Mouse (Mus musculus) heart, adult 8-10 months (tissue): ENCODE measurements around the gene Rasl11a. TPM values are rescaled to one million over a fixed set of nuclear protein-coding genes. Genes with fewer than 3 reads are reported as not detected.
"Not testable (repeated sequence)": the region's sequence is repeated elsewhere in the genome, so short reads cannot be mapped to it uniquely, and the experiment has no call there.

Experiments used
- DNase-seq: peaks from one replicate; pipeline ENCODE4 v3.0.0; 2022; ENCODE audit warnings: low spot score
- total RNA-seq, 4 experiments: library from RNA; stranded (reverse); gene quantifications; 2 replicates each; pipeline ENCODE4 v1.2.4; 2022

Gene Rasl11a
- total RNA-seq, 4 experiments from 2014 or later: 1.3 to 2.6 (median 2.0) TPM

GRCm38 (mm10) chr5:146892904-146893303, 48.0 kb downstream of the Rasl11a start:
- no peak for DNase-seq

DNA sequence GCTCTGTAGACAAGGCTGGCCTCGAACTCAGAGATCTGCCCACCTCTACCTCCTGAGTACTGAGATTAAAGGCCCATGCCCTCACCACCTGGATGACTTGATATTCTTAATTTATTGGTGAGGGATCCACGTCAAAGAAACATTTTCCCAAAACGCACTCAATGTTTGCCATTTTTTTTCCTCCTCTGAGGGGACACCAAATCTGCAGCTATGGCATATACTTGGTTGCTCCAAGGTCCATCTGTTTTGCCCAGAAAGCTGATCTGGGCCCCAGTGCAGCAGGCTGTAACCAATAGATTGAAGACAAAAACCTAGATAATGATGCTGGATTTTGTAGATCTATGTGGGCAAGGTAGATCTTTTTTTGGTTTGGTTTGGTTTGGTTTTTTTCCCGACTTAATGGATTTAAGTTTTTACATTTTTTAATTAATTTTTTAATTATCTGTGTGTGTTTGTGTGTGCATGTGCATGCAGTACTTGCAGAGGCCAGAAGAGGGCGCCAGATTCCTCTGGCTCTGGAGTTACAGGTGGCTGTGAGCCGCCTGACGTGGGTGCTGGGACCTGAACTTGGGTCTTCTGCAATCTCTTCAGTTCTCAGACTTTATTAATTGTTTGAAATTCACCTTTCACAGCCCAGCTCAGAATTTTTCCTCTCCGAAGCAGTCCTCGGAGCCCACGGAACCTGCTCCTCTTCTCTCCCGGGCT, 48.8 kb downstream of the Rasl11a start:
- DNase-seq: no peak

DNA sequence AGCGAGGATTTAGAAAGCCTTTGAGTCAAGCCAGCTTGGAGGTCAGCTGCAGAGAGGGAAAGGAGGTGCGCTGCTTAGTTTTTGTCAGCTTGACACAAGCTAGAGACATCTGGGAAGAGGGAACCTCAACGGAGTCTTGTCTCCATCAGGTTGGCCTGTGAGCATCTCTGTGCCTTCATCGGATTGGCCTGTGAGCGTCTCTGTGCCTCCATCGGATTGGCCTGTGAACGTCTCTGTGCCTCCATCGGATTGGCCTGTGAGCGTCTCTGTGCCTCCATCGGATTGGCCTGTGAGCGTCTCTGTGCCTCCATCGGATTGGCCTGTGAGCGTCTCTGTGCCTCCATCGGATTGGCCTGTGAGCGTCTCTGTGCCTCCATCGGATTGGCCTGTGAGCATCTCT, 50.8 kb downstream of the Rasl11a start:
- not testable (repeated sequence) for DNase-seq

- peak; percentile 19 for DNase-seq
Observed at GRCm38 (mm10) chr5:146896973-146897372, 52.1 kb downstream of the Rasl11a start.

Other genes starting within 250 kb of the Rasl11a start
- 10 to 100 TPM; 14.7 to 18.7 (median 18.0) TPM for gene Usp12, start 50.1 kb upstream of the Rasl11a start, total RNA-seq
- gene Rpl21, start 12.2 kb upstream of the Rasl11a start, total RNA-seq: 100 to 1,000 TPM in 3 of 4 experiments, 10 to 100 TPM in 1; 76.1 to 145 (median 124) TPM
- gene Gtf3a, start 103.6 kb downstream of the Rasl11a start, total RNA-seq: 10 to 100 TPM; 15.8 to 22.6 (median 19.9) TPM
- gene Mtif3, start 118.7 kb downstream of the Rasl11a start, total RNA-seq: 10 to 100 TPM; 26.8 to 38.0 (median 31.5) TPM
- gene Lnx2, start 231.5 kb downstream of the Rasl11a start, total RNA-seq: 10 to 100 TPM in 2 of 4 experiments, 1 to 10 TPM in 2; 7.4 to 11.5 (median 9.4) TPM
- gene Polr1d, start 232.0 kb downstream of the Rasl11a start, total RNA-seq: 10 to 100 TPM; 66.0 to 75.4 (median 70.5) TPM